Comparison of ENCODE assay signal across 44 mouse cellular contexts in genomic region chr11:117855360-117855759, GRCm38 (mm10). TPM values are rescaled to one million over a fixed set of nuclear protein-coding genes. Genes with fewer than 3 reads are reported as not detected.
"Had no signal": no experiment of that assay in that cellular context is flagged by ENCODE, and none has a peak within 500 bp of the region (broad histone marks: within the 10 kb centered on the region; RNA-seq: fewer than 3 reads in every experiment).

No protein-coding gene starts in this region.

- ATAC-seq: liver, embryonic 12.5 days; liver, postnatal 0 days; lung, postnatal 0 days; midbrain, embryonic 13.5 days; midbrain, embryonic 15.5 days; midbrain, embryonic 16.5 days had no signal

- H3K4me1 ChIP-seq: midbrain, embryonic 15.5 days had no signal

- H3K4me3 ChIP-seq: limb, embryonic 10.5 days; limb, embryonic 12.5 days; limb, embryonic 13.5 days; limb, embryonic 15.5 days; liver, embryonic 12.5 days; liver, embryonic 13.5 days; liver, embryonic 15.5 days; lung, embryonic 15.5 days; megakaryocyte, embryonic 14.5 days; midbrain, embryonic 10.5 days; midbrain, embryonic 12.5 days; midbrain, embryonic 13.5 days; midbrain, embryonic 15.5 days; myocyte had no signal

- DNase-seq: left cerebral cortex, postnatal 4 days; liver; liver, embryonic 13.5 days; liver, postnatal 0 days; lung, adult 18-20 months; lung, adult 2 months; lung, embryonic 14.5 days; lung, postnatal 10 days; lung, postnatal 14 days; lung, postnatal 36 days; lung, postnatal 4 days; midbrain, embryonic 14.5 days had no signal

- H3K27ac ChIP-seq: limb, embryonic 10.5 days; limb, embryonic 12.5 days; limb, embryonic 13.5 days; limb, embryonic 15.5 days; liver, embryonic 12.5 days; liver, embryonic 13.5 days; liver, embryonic 14.5 days; liver, embryonic 15.5 days; lung, embryonic 15.5 days; macrophage; midbrain, embryonic 10.5 days; midbrain, embryonic 12.5 days; midbrain, embryonic 13.5 days; midbrain, embryonic 15.5 days had no signal

RNA-seq across cellular contexts. Expression of gene Tmem235, which starts 5.2 kb away (rescaled TPM):
- total RNA-seq: left cerebral cortex, postnatal 14 days; left cerebral cortex, postnatal 36 days; left cerebral cortex, postnatal 4 days; liver, adult 2 months; megakaryocyte progenitor cell, adult 5-6 weeks; megakaryocyte, adult 5-6 weeks; megakaryocyte-erythroid progenitor cell, adult 5-6 weeks; monocyte, adult 5-6 weeks had no signal
- polyA plus RNA-seq: limb, embryonic 10.5 days; limb, embryonic 11.5 days; limb, embryonic 12.5 days; limb, embryonic 13.5 days; limb, embryonic 14.5 days; limb, embryonic 15.5 days; liver, adult 2 months; liver, embryonic 11.5 days; liver, embryonic 12.5 days; liver, embryonic 13.5 days; liver, embryonic 14.5 days; liver, embryonic 15.5 days; liver, embryonic 16.5 days; liver, postnatal 0 days; lung, adult 2 months; lung, embryonic 14.5 days; lung, embryonic 15.5 days; lung, embryonic 16.5 days; lung, postnatal 0 days; macrophage; midbrain, embryonic 10.5 days; midbrain, embryonic 11.5 days; midbrain, embryonic 12.5 days; midbrain, embryonic 13.5 days; midbrain, embryonic 14.5 days; midbrain, embryonic 15.5 days; midbrain, embryonic 16.5 days; midbrain, postnatal 0 days; myocyte; neural tube, embryonic 11.5 days had no signal
